Mouse (Mus musculus) embryonic fibroblast, embryonic 13.5 days (primary cell): Measurements from ENCODE around the gene Suclg2. TPM values are rescaled to one million over a fixed set of nuclear protein-coding genes. Genes with fewer than 3 reads are reported as not detected.

Experiments
- H3K27ac ChIP-seq: 2 replicates; pipeline ENCODE4 v1.5.1; 2012; ENCODE audit warnings: low read length, control low read depth, inconsistent platforms; ENCODE audit not compliant: insufficient read depth
- H3K4me1 ChIP-seq: 2 replicates; pipeline ENCODE4 v1.6.1; 2011; ENCODE audit warnings: low read length; ENCODE audit not compliant: control insufficient read depth, insufficient read depth
- H3K4me3 ChIP-seq: 2 replicates; pipeline ENCODE4 v1.5.1; 2011; ENCODE audit warnings: mild to moderate bottlenecking, control low read depth, low read length; ENCODE audit not compliant: insufficient read depth
- CTCF ChIP-seq: IDR thresholded peaks from 2 replicates; pipeline ENCODE4 v1.5.1; 2011; ENCODE audit warnings: mild to moderate bottlenecking, control low read depth, low read length, moderate library complexity, borderline replicate concordance; ENCODE audit not compliant: insufficient read depth
- POLR2A ChIP-seq: IDR thresholded peaks from 2 replicates; pipeline ENCODE4 v1.6.1; 2011; ENCODE audit warnings: low read depth, mild to moderate bottlenecking, control low read depth, low read length, moderate library complexity
- polyA plus RNA-seq: library from polyadenylated mRNA; stranded (reverse); fragments of >200 nt; gene quantifications from 2 replicates; pipeline ENCODE4 v1.2.4, GENCODE M21; 2011; ENCODE audit warnings: low read depth; ENCODE audit not compliant: missing spikeins, insufficient read length

Suclg2 gene
- polyA plus RNA-seq, 1 experiment = 38.0 TPM

DNA sequence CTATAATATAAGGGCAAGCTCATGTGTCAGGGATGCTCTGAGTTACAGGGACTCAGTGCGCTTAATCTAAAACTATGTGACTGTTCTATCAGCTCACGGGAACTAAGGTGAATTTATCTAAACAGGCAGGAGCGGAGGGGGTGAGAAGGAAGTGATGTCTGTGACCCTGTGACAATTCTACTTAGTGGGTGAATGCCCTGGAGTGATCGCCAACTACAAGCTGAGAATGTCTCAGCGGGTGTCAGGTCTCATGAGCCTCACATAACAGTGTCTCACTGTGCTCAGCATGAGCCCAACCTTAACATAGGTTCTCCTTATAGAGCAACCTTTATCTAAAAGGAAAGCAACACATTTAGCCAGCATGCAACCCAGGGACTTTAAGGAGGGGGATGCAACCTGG is 219.0 kb downstream of the Suclg2 start:
- H3K4me3 ChIP-seq = no peak overlapping the region
- no peak for TF ChIP-seq POLR2A
- TF ChIP-seq CTCF = no peak
- H3K27ac ChIP-seq = no peak overlapping the region
- H3K4me1 ChIP-seq = no peaks in the 10 kb centered on the region; the same call in 1 of the 2 replicates

DNA sequence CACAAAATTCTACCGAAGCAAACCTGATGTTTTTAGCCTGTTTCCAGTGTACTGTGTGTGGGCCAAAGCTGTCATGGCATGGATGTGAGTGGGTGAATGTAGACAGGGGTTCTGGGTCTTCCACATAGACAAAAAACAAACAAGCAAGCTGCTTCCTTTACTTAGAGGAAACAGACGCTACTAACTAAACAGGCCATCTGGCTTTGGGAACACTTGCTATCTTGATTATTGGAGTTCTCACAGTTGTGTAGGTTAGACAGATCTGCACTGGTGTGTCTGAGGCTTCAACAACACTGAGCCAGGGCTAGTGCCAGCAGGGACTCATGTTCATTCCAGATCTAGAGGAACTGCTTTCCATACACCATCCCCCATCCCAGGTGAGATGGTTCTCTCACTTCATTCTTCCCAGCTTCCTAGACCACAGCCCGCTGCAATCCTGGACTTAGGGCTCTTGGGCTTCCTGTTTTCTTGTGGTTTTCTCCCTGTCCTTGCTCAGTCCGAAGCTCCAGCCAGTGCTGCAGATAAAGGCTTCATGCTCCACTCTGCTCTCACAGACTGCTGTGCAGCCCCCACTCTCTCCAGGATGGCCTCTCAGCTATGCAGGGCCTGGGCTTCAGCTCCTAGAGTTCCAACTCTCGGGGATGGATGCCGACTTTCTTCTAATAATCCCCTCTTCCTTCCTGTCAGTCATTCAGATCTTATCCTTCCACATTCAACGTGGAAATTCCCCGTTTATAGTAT is 226.2 kb downstream of the Suclg2 start:
- Histone ChIP-seq H3K4me1 (no peaks in the 10 kb centered on the region), H3K27ac (no peak overlapping the region), H3K4me3 (no peak overlapping the region)
- TF ChIP-seq POLR2A (no peak), CTCF (no peak)

DNA sequence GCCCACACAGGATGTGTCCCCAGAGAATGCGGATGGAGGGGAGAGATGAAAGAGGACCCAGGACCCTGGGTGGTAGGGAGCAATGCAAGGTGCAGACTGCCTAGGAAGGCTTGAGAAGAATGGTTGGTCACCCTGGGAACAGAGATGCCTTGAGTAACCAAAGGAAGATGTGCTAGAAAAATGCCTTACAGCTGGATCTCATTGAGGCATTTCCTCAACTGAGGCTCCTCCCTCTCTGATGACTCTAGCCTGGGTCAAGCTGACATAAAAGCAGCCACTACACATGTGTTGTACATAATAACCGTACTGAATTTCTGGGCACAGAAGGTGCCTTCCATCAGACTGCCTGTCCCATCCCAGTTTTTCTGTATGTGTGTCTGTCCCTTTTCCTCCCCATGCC is 227.6 kb downstream of the Suclg2 start:
- H3K4me1 ChIP-seq = no peaks in the 10 kb centered on the region
- TF ChIP-seq POLR2A (no peak), CTCF (no peak)
- no peak overlapping the region for H3K4me3 ChIP-seq
- H3K27ac ChIP-seq = no peak overlapping the region

DNA sequence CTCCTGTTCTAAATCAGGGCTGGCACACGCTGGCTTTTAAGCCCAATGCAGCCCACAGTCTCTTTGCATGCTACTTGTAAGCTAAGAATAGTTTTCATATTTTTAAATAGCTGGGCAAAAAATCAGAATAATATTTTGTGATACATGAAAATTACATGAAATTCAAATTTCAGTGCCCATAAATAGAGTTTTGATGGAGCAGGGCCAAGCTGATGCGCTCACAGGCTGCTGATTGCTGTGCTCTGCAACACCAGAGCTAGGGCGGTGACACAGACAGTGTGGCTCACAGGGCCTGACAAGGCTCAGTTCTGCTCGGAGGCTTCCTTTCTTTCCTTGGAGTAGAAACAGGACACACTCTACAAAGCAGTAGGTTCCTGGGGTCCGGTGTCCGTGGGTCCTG is 232.8 kb downstream of the Suclg2 start:
- no peak overlapping the region for H3K4me3 ChIP-seq
- H3K4me1 ChIP-seq = no peaks in the 10 kb centered on the region
- no peak overlapping the region for H3K27ac ChIP-seq
- no peak for TF ChIP-seq POLR2A
- no peak for TF ChIP-seq CTCF

DNA sequence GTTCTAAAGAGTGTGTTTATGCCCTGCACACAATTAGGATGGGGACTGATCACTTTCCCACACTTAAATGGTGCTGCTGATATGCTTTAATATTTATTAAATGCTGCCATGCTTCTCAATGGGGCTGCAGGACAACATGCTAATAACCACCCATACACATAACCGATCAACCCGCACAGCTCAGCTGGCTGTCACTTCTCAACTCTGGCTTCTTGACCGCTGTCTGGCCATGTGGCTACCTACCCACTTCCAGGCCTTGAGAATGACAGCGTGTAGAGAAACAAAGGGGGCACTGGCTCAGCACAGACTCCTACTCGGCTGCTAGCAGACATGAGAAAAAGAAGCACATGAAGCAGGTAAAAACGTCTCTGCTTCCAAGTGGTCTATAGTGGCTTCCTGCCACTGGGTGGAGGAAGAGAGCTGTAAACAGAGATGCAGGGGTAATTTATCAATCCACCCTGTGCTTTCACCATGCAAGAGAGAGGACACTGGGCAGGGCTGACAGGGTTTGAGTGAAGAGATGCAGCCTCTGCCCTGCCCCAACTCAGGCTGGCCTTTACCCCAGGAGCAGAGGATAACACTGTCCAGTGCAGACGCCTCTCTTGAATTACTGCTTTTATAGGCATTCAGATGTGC is 234.3 kb downstream of the Suclg2 start:
- TF ChIP-seq POLR2A (no peak), CTCF (no peak)
- H3K27ac ChIP-seq = no peak overlapping the region
- no peak overlapping the region for H3K4me3 ChIP-seq
- no peaks in the 10 kb centered on the region for H3K4me1 ChIP-seq

DNA sequence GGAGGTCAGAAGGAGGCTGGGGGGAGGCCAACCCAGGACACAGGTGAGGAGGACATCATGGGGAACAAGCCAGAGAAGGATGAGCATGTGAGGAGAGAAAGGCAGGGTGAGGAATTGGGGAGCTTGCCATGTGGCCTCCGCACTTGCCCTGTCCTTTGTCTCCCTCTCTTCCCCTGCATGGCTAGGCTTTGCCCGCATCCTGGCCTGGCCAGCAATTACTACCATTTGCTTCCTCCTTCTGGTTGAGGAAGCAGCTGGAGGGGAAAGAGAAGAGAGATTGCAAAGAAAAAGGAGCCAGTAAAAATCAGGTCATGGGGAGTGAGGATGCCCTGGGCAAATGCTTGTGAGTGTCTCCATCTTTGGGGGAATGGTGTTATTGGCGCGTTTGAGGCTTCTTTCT is 234.9 kb downstream of the Suclg2 start:
- Histone ChIP-seq H3K27ac (no peak overlapping the region), H3K4me3 (no peak overlapping the region), H3K4me1 (no peaks in the 10 kb centered on the region)
- TF ChIP-seq POLR2A = no peak
- no peak for TF ChIP-seq CTCF

DNA sequence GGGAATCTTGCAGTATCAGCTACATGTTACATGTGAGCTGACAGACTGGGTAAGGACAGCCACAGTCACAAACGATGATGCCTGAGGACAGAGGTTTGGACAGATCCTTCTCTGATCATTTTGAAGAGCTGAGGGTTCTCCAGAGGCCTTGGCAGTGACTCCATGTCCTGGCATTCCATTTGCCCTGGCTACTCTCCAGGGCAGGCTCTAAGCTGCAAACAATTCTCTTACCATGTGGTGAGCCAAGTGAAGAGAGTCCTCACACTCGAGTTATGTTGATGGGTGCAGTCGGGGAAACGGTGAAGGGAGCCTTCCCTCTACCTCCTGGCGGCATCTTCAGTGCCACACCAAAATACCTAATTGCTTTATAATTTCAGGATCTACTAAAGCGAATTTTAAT is 235.5 kb downstream of the Suclg2 start:
- no peak overlapping the region for H3K27ac ChIP-seq
- no peaks in the 10 kb centered on the region for H3K4me1 ChIP-seq
- H3K4me3 ChIP-seq = no peak overlapping the region
- no peak for TF ChIP-seq CTCF
- TF ChIP-seq POLR2A = no peak

DNA sequence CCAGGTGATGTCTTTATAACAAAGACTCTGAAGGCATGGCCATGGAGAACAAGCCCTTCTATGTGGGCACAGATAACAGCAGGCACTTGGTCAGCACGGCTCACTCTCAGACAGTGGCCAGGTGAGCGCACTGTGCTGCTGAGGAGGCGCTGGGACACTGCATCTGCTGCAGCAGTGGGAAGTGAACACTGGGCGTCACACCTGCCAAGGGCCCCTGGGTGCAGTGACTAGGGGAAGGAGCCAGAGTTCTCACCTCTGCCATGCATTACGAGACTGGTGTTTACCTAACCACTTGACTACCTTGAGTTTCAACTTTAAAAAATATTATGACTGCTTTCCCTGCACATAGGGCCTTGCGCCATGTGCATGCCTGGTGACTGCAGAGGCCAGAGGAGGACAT is 238.8 kb downstream of the Suclg2 start:
- TF ChIP-seq CTCF = no peak
- no peak for TF ChIP-seq POLR2A
- no peak overlapping the region for H3K27ac ChIP-seq
- H3K4me1 ChIP-seq = no peaks in the 10 kb centered on the region
- no peak overlapping the region for H3K4me3 ChIP-seq

DNA sequence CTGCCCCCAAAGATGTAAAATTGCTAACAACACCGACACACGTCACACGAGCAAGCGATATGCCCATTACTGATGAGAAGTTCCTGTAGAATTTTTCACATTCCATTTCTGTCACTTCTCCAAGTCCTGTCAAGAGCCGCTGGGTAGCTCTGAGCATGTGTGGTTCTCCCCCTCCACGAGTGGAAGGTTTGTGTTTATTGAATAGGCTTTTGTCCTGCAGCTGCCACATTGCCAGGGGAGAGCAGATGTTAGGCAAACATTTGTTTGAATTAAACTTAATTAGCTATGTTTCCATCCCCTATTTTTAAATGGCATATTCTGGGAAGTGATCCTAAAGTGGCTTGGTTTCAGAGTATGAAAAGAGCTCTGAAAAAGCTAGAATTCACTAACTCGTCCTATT is 249.1 kb downstream of the Suclg2 start:
- Histone ChIP-seq H3K4me3 (no peak overlapping the region), H3K27ac (no peak overlapping the region)
- TF ChIP-seq CTCF (no peak), POLR2A (no peak)

DNA sequence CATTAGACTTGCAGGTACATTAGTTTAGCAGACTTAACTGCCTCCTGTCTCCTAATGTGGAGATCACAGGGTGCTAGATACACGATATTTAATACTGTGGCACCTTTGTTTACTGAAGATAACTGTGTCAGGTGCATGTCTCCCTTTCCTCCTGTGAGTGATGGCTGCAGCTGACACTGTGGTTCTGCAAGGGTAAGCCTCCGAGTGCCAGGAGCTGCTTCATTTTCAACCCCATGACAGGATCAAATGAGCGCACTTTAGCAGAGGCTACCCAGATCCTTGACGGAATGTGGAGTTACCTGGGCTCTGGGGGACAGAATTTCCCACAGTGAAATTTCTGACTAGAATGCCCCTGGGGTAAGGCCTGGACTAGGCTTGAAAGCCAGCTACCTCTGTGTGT is 253.3 kb downstream of the Suclg2 start:
- H3K4me1 ChIP-seq = no peaks in the 10 kb centered on the region
- no peak overlapping the region for H3K4me3 ChIP-seq
- H3K27ac ChIP-seq = no peak overlapping the region
- TF ChIP-seq POLR2A (no peak), CTCF (no peak)

More for the DNA sequence above, 249.1 kb downstream of the Suclg2 start:
- no peaks in the 10 kb centered on the region for H3K4me1 ChIP-seq

DNA sequence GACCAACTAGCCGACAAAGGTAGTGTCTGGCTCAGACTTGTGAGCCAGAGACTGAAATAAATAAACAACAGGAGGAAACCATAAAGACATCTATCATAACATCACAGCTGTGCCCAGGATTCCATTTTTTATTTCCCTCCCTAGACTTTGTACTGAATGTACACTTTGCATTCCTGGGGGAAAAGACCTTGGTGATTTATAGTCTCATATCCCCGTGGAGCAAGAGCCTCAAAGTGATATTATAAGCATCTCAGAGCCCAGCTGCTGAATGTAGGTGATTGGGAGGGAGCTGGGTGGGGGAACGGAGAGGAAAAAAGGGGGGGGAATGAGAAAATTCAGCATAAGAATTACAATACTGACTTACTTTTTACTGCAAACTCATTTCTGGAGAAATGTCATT is 259.2 kb downstream of the Suclg2 start:
- Histone ChIP-seq H3K27ac (no peak overlapping the region), H3K4me1 (no peaks in the 10 kb centered on the region), H3K4me3 (no peak overlapping the region)
- TF ChIP-seq CTCF (no peak), POLR2A (no peak)
